ENCODE assay signal across 14 mouse cellular contexts in genomic region chr9:89606256-89606655, GRCm38 (mm10). TPM values are rescaled to one million over a fixed set of nuclear protein-coding genes. Genes with fewer than 3 reads are reported as not detected.
DNase-seq lines count a peak whose midpoint lies in the region; ATAC-seq and TF ChIP-seq lines count a peak whose summit lies in the region.
"Had no signal": no experiment of that assay in that cellular context is flagged by ENCODE, and none has a peak within 500 bp of the region (broad histone marks: within the 10 kb centered on the region; RNA-seq: fewer than 3 reads in every experiment).

No protein-coding gene starts in this region.

- no peak for TF ChIP-seq CTCF in liver, postnatal 0 days (IDR thresholded peaks at IDR 0.05; ENCODE audit: low read depth)

- no peaks in the 10 kb centered on the region for H3K4me1 ChIP-seq in liver, postnatal 0 days (ENCODE audit: insufficient read depth)
- no peaks in the 10 kb centered on the region for H3K4me1 ChIP-seq in kidney, embryonic 15.5 days
- H3K4me1 ChIP-seq in neural tube, embryonic 15.5 days = peaks cover 12% of the 10 kb centered on the region
- H3K4me1 ChIP-seq: midbrain, embryonic 13.5 days had no signal

- no peaks in the 10 kb centered on the region for H3K27me3 ChIP-seq in liver, postnatal 0 days (ENCODE audit: insufficient read depth, low read length)
- no peaks in the 10 kb centered on the region for H3K27me3 ChIP-seq in kidney, embryonic 15.5 days
- H3K27me3 ChIP-seq in neural tube, embryonic 15.5 days (replicated peaks) = no peaks in the 10 kb centered on the region
- H3K27me3 ChIP-seq: midbrain, embryonic 13.5 days had no signal

- H3K9me3 ChIP-seq in liver, postnatal 0 days (ENCODE audit: low read length) = no peaks in the 10 kb centered on the region
- H3K9me3 ChIP-seq in kidney, embryonic 15.5 days (replicated peaks) = no peaks in the 10 kb centered on the region
- H3K9me3 ChIP-seq in neural tube, embryonic 15.5 days (replicated peaks) = no peaks in the 10 kb centered on the region
- H3K9me3 ChIP-seq: midbrain, embryonic 13.5 days had no signal

- H3K36me3 ChIP-seq in liver, postnatal 0 days (replicated peaks; ENCODE audit: insufficient read depth, low read length) = no peaks in the 10 kb centered on the region
- H3K36me3 ChIP-seq in kidney, embryonic 15.5 days = no peaks in the 10 kb centered on the region
- H3K36me3 ChIP-seq in neural tube, embryonic 15.5 days = peaks cover 11% of the 10 kb centered on the region
- H3K36me3 ChIP-seq: G1E; midbrain, embryonic 13.5 days had no signal

- H3K9ac ChIP-seq in liver, postnatal 0 days (replicated peaks) = no peak overlapping the region
- H3K9ac ChIP-seq in kidney, embryonic 15.5 days = no peak overlapping the region
- H3K9ac ChIP-seq in neural tube, embryonic 15.5 days (replicated peaks) = no peak overlapping the region
- H3K9ac ChIP-seq: midbrain, embryonic 13.5 days had no signal

- peak overlapping the region; percentile 81 for H3K27ac ChIP-seq in liver, postnatal 0 days (ENCODE audit: low read depth)
- H3K27ac ChIP-seq in kidney, embryonic 15.5 days = no peak overlapping the region
- no peak overlapping the region for H3K27ac ChIP-seq in neural tube, embryonic 15.5 days (replicated peaks)
- H3K27ac ChIP-seq: heart, adult 2 months; midbrain, embryonic 13.5 days had no signal

- H3K4me2 ChIP-seq in liver, postnatal 0 days (ENCODE audit: low read depth, low read length) = no peak overlapping the region
- H3K4me2 ChIP-seq in kidney, embryonic 15.5 days = no peak overlapping the region
- no peak overlapping the region for H3K4me2 ChIP-seq in neural tube, embryonic 15.5 days
- H3K4me2 ChIP-seq: midbrain, embryonic 13.5 days had no signal

- WGBS in liver, postnatal 0 days (ENCODE audit: insufficient replicate concordance) = 54% methylated on average over 11 of the region's 11 CpGs
- 23% methylated on average over 11 of the region's 11 CpGs for WGBS in kidney, embryonic 15.5 days
- WGBS in neural tube, embryonic 15.5 days = 41% methylated on average over 11 of the region's 11 CpGs

- TF ChIP-seq EP300 in liver, postnatal 0 days (IDR thresholded peaks at IDR 0.05; ENCODE audit: low read depth) = no peak

- peak; percentile 37 for DNase-seq in liver, postnatal 0 days
- DNase-seq in liver = no peak
- DNase-seq in fat pad, adult 2 months (ENCODE audit: extremely low read depth, low read depth, low spot score) = peak; percentile 92
- no peak for DNase-seq in testis, postnatal 14 days (ENCODE audit: low spot score)
- no peak for DNase-seq in T-cell, adult 2 months (ENCODE audit: low spot score)
- DNase-seq in lung, postnatal 25 days (ENCODE audit: low spot score) = no peak
- DNase-seq: adrenal gland, postnatal 14 days; heart, adult 2 months; lung, postnatal 14 days had no signal

- H3K4me3 ChIP-seq in liver, postnatal 0 days (ENCODE audit: low read depth, low read length) = no peak overlapping the region
- no peak overlapping the region for H3K4me3 ChIP-seq in kidney, embryonic 15.5 days (replicated peaks)
- no peak overlapping the region for H3K4me3 ChIP-seq in neural tube, embryonic 15.5 days (replicated peaks)
- H3K4me3 ChIP-seq: heart, adult 2 months; midbrain, embryonic 13.5 days had no signal

- ATAC-seq in liver, postnatal 0 days = peak; percentile 95
- ATAC-seq in kidney, embryonic 15.5 days (replicated peaks; ENCODE audit: low FRiP score) = peak; percentile 69
- ATAC-seq in neural tube, embryonic 15.5 days (ENCODE audit: low FRiP score) = peak; percentile 39
- ATAC-seq: midbrain, embryonic 13.5 days had no signal

RNA-seq across cellular contexts. Expression of gene Minar1, which starts 16.7 kb away (rescaled TPM):
- polyA plus RNA-seq in liver, postnatal 0 days (2015; fragmentation: Nextera tagmentation; extraction: Ambion mirVana) = 0.01 and 0.04 TPM in 2 replicates
- polyA plus RNA-seq in kidney, embryonic 15.5 days (2015; fragmentation: Nextera tagmentation; extraction: Ambion mirVana) = 0.08 TPM in 2 replicates
- 6.8 and 7.8 TPM in 2 replicates for polyA plus RNA-seq in neural tube, embryonic 15.5 days (2015; fragmentation: Nextera tagmentation; extraction: Ambion mirVana)
- polyA plus RNA-seq: G1E; heart, adult 2 months; liver, adult 2 months had no signal

Comparison
In these comparisons a context has a peak if more than half of its experiments do, and no peak if none do; other contexts are left out.
1. DNase-seq: peak in liver, postnatal 0 days (single experiment) and fat pad, adult 2 months (single experiment); none in liver (single experiment), testis, postnatal 14 days (single experiment), T-cell, adult 2 months (single experiment) and lung, postnatal 25 days (single experiment).
2. ATAC-seq: peak in every context shown above with its lines; median percentile 95 in liver, postnatal 0 days; 69 in kidney, embryonic 15.5 days; 39 in neural tube, embryonic 15.5 days.